Mouse (Mus musculus) forebrain, postnatal 0 days (tissue): ENCODE data around the gene Tmem206. TPM values are rescaled to one million over a fixed set of nuclear protein-coding genes. Genes with fewer than 3 reads are reported as not detected.
A peak's percentile ranks its signal among the peaks of the same experiment; 100 is the strongest.

ENCODE experiments used
- ATAC-seq: fragments of 200-750 bp; cut with Nextera tagmentation; 2 replicates; pipeline ENCODE4 v1.8.0; 2017; ENCODE audit warnings: mild to moderate bottlenecking, moderate library complexity
- DNase-seq: peaks from one replicate; pipeline ENCODE4 v3.0.0-alpha.2; 2015
- H3K27ac ChIP-seq: fragments of 300-500 bp; sonication (generic); 2 replicates; pipeline ENCODE4 v1.5.1; 2014; ENCODE audit warnings: low read depth, mild to moderate bottlenecking, antibody characterized with exemption, low read length, moderate library complexity, mixed read lengths
- H3K27me3 ChIP-seq: fragments of 300-500 bp; sonication (generic); 2 replicates; pipeline ENCODE4 v1.6.1; 2014; ENCODE audit warnings: mild to moderate bottlenecking, low read length, mixed read lengths; ENCODE audit not compliant: insufficient read depth
- H3K36me3 ChIP-seq: fragments of 300-500 bp; sonication (generic); 2 replicates; pipeline ENCODE4 v1.6.1; 2014; ENCODE audit warnings: mild to moderate bottlenecking, moderate library complexity; ENCODE audit not compliant: insufficient read depth
- H3K4me1 ChIP-seq: fragments of 300-500 bp; sonication (generic); 2 replicates; pipeline ENCODE4 v1.6.1; 2014; ENCODE audit warnings: antibody characterized with exemption; ENCODE audit not compliant: insufficient read depth
- H3K4me2 ChIP-seq: fragments of 300-500 bp; sonication (generic); 2 replicates; pipeline ENCODE4 v1.6.1; 2014; ENCODE audit warnings: low read depth, mild to moderate bottlenecking, moderate library complexity
- H3K4me3 ChIP-seq: fragments of 300-500 bp; sonication (generic); 2 replicates; pipeline ENCODE4 v1.5.1; 2014; ENCODE audit warnings: low read depth, low read length, mixed read lengths
- H3K9ac ChIP-seq: fragments of 300-500 bp; sonication (generic); 2 replicates; pipeline ENCODE4 v1.6.1; 2014; ENCODE audit warnings: mild to moderate bottlenecking
- H3K9me3 ChIP-seq: fragments of 300-500 bp; sonication (generic); 2 replicates; pipeline ENCODE4 v1.6.1; 2016; ENCODE audit warnings: low read length
- CTCF ChIP-seq: sonication (generic); IDR thresholded peaks from 2 replicates; pipeline ENCODE4 v1.5.1; 2016; ENCODE audit warnings: antibody characterized with exemption, control low read depth, low read depth
- WGBS: fragments of 180-500 bp; shearing (Covaris S2); extraction: QIAGEN DNeasy Blood & Tissue Kit; methylation state at CpG from one replicate; pipeline ENCODE4 v1.1.7; 2014; 5-methylcytosine and 5-hydroxymethylcytosine counted together
- polyA plus RNA-seq: library from polyadenylated mRNA; unstranded; fragments of >200 nt; fragmentation: Nextera tagmentation; extraction: Ambion mirVana; gene quantifications from 2 replicates; pipeline ENCODE4 v1.2.1, GENCODE M21; 2015
- total RNA-seq: library from RNA; depleted of rRNA; stranded (reverse); fragments of >200 nt; gene quantifications from 2 replicates; pipeline ENCODE4 v1.2.3, GENCODE M21; 2014

The Tmem206 gene
- total and polyA plus RNA-seq, 2 experiments from 2014 or later: 28.3 to 30.8 TPM

DNA sequence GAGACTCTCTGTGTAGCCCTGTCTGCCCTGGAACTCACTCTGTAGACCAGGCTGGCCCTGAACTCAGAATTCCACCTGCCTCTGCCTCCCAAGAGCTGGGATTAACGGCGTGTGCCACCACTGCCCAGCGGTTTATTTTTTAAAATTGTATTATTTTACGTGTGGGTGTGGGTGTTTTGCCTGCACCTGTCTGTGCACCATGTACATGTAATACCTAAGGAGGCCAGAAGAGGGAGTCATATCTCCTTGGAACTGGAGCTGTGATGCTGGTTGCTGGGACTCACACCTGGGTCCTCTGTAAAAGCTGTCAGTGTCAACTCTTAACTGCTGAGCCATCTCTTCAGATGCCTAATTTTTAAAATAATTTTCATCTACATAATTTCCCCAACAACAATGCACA is 38.8 kb downstream of the Tmem206 start:
- WGBS: 73% methylated on average over 4 of the region's 4 CpGs
- DNase-seq (no peak), ATAC-seq (no peak)
- Histone ChIP-seq H3K9me3 (no peaks in the 10 kb centered on the region), H3K27ac (no peak overlapping the region), H3K36me3 (no peaks in the 10 kb centered on the region), H3K9ac (no peak overlapping the region), H3K4me3 (no peak overlapping the region), H3K27me3 (no peaks in the 10 kb centered on the region), H3K4me1 (no peaks in the 10 kb centered on the region), H3K4me2 (no peak overlapping the region)
- peak; percentile 41 for TF ChIP-seq CTCF

GRCm38 (mm10) chr1:191368193-191368592 is 42.5 kb downstream of the Tmem206 start:
- no peak for DNase-seq
- Histone ChIP-seq H3K9ac (no peak overlapping the region), H3K4me1 (no peaks in the 10 kb centered on the region), H3K4me2 (no peak overlapping the region), H3K27ac (no peak overlapping the region), H3K36me3 (no peaks in the 10 kb centered on the region), H3K9me3 (no peaks in the 10 kb centered on the region), H3K27me3 (no peaks in the 10 kb centered on the region), H3K4me3 (no peak overlapping the region)
- ATAC-seq: no peak
- WGBS: 94% methylated on average over 4 of the region's 4 CpGs
- TF ChIP-seq CTCF: no peak

DNA sequence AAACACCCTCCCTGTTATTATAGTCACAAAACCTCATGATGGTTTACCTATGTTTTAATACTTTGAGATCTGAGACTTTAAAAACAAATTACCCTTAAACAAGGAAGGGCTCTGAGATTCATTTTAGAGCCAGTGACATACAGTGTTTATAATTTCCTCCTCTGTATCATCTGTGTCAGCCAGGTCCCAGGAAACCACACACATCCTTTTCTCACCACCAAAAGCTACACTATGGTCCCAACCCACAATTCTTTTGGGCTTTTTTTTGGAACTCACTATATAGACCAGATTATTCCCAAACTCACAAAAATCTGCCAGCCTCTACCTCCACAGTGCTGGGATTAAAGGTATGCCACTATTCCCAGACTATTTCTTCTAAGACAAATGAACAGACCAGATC is 43.4 kb downstream of the Tmem206 start:
- H3K27me3 ChIP-seq: no peaks in the 10 kb centered on the region
- H3K9ac ChIP-seq: no peak overlapping the region
- H3K36me3 ChIP-seq: no peaks in the 10 kb centered on the region
- H3K4me1 ChIP-seq: no peaks in the 10 kb centered on the region
- H3K4me2 ChIP-seq: no peak overlapping the region
- no peak overlapping the region for H3K27ac ChIP-seq
- DNase-seq (no peak), ATAC-seq (no peak)
- H3K4me3 ChIP-seq: no peak overlapping the region
- no peak for TF ChIP-seq CTCF
- no peaks in the 10 kb centered on the region for H3K9me3 ChIP-seq

DNA sequence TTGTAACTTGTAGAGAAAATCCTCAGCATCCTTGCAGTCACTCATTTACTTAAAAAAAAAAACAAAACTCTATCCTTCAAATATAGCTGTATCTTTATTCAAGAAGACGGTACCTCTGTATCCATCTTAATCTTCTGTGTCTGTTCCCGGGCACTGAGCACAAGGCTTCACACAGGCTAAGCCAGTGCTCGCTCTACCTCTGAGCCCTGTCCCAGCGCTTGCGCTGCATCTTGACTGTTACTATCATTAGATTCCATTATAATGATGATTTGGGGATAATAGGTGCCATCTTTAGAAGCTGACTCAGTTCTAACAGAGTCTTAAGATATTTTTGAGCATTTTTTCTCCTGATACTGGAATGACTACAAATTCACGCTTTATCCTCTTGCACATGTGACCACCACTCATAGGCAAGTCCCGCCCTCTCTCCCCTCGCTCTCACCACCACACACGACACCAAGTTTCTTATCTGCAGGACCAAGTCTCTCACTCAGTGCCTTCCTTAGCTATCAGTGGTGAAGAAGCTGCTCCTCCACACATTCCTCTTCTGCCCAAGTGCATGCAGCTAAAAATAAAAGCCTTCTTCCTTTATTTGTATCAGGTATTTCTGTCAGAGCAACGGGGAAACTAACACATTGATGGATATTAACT is 49.4 kb downstream of the Tmem206 start:
- Histone ChIP-seq H3K9ac (no peak overlapping the region), H3K27ac (no peak overlapping the region), H3K4me2 (no peak overlapping the region), H3K27me3 (no peaks in the 10 kb centered on the region), H3K4me3 (no peak overlapping the region), H3K36me3 (no peaks in the 10 kb centered on the region), H3K9me3 (no peaks in the 10 kb centered on the region), H3K4me1 (no peaks in the 10 kb centered on the region)
- no peak for TF ChIP-seq CTCF
- ATAC-seq: no peak
- WGBS: 85% methylated on average over 10 of the region's 10 CpGs
- no peak for DNase-seq

GRCm38 (mm10) chr1:191375644-191375998 is 49.9 kb downstream of the Tmem206 start:
- Histone ChIP-seq H3K4me1 (no peaks in the 10 kb centered on the region), H3K4me2 (no peak overlapping the region), H3K9me3 (no peaks in the 10 kb centered on the region), H3K27ac (no peak overlapping the region), H3K9ac (no peak overlapping the region), H3K4me3 (no peak overlapping the region), H3K27me3 (no peaks in the 10 kb centered on the region), H3K36me3 (no peaks in the 10 kb centered on the region)
- DNase-seq (no peak), ATAC-seq (no peak)
- WGBS: 87% methylated on average over 5 of the region's 5 CpGs
- no peak for TF ChIP-seq CTCF

DNA sequence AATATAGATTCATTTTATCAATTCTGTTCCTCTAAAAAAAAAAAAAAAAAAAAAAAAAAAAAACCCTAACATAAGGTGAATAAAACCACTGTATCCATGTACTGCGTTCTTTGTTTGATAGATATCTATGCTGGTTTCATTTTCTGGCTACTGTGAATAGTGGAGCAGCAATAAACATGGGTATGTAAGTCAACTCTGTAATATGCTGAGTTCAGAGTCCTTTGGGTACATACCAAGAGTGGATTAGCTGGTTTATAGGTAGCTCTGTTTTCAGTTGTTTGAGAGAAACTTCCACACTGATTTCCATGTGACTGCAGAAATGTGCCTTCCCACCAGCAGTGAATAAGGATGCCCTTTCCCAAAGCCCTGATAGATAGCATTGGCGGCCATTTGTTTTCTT is 52.4 kb downstream of the Tmem206 start:
- TF ChIP-seq CTCF: no peak
- Histone ChIP-seq H3K4me2 (no peak overlapping the region), H3K9me3 (no peaks in the 10 kb centered on the region), H3K27me3 (no peaks in the 10 kb centered on the region), H3K27ac (no peak overlapping the region), H3K4me1 (0 out of 2 replicates have a peak, but pooled peaks cover 7% of the 10 kb centered on the region), H3K4me3 (no peak overlapping the region), H3K36me3 (no peaks in the 10 kb centered on the region), H3K9ac (no peak overlapping the region)
- 93% methylated on average over 2 of the region's 2 CpGs for WGBS
- DNase-seq (no peak), ATAC-seq (no peak)

GRCm38 (mm10) chr1:191380843-191381242 is 55.1 kb downstream of the Tmem206 start:
- H3K27me3 ChIP-seq: no peaks in the 10 kb centered on the region
- H3K27ac ChIP-seq: no peak overlapping the region
- no peaks in the 10 kb centered on the region for H3K36me3 ChIP-seq
- H3K4me2 ChIP-seq: no peak overlapping the region
- 0 out of 2 replicates have a peak, but pooled peaks cover 8% of the 10 kb centered on the region for H3K4me1 ChIP-seq
- WGBS: 82% methylated on average over 3 of the region's 3 CpGs
- DNase-seq (no peak), ATAC-seq (no peak)
- no peak overlapping the region for H3K4me3 ChIP-seq
- H3K9me3 ChIP-seq: no peaks in the 10 kb centered on the region
- TF ChIP-seq CTCF: no peak
- H3K9ac ChIP-seq: no peak overlapping the region
